8 mouse cellular contexts compared by ENCODE assay signal in the genomic region with DNA sequence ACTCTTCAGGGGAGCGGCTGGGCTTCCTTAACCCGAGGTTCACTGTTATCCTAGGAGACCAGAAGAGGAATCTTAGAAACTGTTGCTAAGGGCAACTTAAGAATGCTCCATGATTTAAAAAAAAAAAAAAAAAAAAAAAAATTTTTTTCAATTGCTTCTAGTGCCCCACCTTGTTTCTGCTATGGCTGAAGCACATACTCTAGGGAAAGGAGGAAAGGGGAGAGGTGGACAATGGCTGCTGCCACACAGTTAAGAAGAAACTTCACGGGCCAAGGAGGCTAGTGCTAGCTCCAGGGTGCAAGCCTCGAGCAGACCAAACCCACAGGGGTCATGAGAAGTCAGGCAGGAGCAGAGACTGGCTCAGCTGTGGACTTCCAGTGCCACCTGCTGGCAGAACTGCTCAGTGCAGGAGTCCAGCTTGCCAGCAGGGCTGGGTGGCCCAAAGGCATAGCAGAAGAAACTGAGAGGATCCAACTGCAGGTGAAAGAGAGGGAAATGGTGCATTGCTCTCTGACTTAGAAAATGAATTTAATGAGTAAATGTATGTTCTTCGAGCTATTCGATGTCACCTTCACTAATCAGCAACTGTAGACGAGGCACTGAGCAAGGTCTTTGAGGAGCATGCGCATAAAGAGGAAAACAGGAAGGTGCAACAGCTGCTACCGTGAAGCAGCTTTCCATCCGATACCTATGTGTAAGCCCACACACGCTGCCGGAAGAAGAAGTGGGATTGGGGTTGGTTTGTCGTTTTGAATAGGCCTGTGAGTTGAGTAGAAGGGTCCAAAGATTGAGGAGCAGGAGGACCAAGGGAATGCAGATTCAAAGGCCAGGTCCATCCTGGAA. TPM values are rescaled to one million over a fixed set of nuclear protein-coding genes. Genes with fewer than 3 reads are reported as not detected.
DNase-seq lines count a peak whose midpoint lies in the region; ATAC-seq lines count a peak whose summit lies in the region.

No protein-coding gene starts in this region.

- 34% methylated on average over 13 of the region's 13 CpGs for WGBS in intestine, embryonic 16.5 days
- WGBS in midbrain, embryonic 12.5 days = 37% methylated on average over 13 of the region's 13 CpGs

- ATAC-seq in common myeloid progenitor, adult 5-6 weeks (replicated peaks; ENCODE audit: low read depth, poor library complexity, severe bottlenecking) = peak; percentile 95
- ATAC-seq in intestine, embryonic 16.5 days = peak; percentile 76
- peak; percentile 72; the same call in 1 of the 2 replicates for ATAC-seq in midbrain, embryonic 12.5 days (ENCODE audit: low FRiP score, low read depth)

- intact Hi-C loops in left cerebral cortex, postnatal 25 days (cut with DNase I) = loop anchor here (1.0 to 5.0 kb wide), 2 partner anchors 373 to 569 kb away; no protein-coding TSS in a partner anchor

- no peak overlapping the region for H3K27ac ChIP-seq in intestine, embryonic 16.5 days (ENCODE audit: low read length)
- no peak overlapping the region for H3K27ac ChIP-seq in midbrain, embryonic 12.5 days (replicated peaks)

- H3K4me1 ChIP-seq in intestine, embryonic 16.5 days (ENCODE audit: control insufficient read depth, insufficient read depth, low read length) = no peaks in the 10 kb centered on the region; the same call in 1 of the 2 replicates
- H3K4me1 ChIP-seq in midbrain, embryonic 12.5 days = peaks cover 3% of the 10 kb centered on the region; the same call in 1 of the 2 replicates

- H3K36me3 ChIP-seq in intestine, embryonic 16.5 days (ENCODE audit: control insufficient read depth, insufficient read depth, low read length) = peaks cover 4% of the 10 kb centered on the region; the same call in 1 of the 2 replicates
- H3K36me3 ChIP-seq in midbrain, embryonic 12.5 days = no peaks in the 10 kb centered on the region

- H3K4me3 ChIP-seq in intestine, embryonic 16.5 days (ENCODE audit: low read length) = no peak overlapping the region
- no peak overlapping the region for H3K4me3 ChIP-seq in midbrain, embryonic 12.5 days

- no peaks in the 10 kb centered on the region for H3K27me3 ChIP-seq in intestine, embryonic 16.5 days (replicated peaks; ENCODE audit: control insufficient read depth, insufficient read depth, low read length)
- H3K27me3 ChIP-seq in midbrain, embryonic 12.5 days = 0 out of 2 replicates have a peak, but pooled peaks cover 3% of the 10 kb centered on the region

- H3K9ac ChIP-seq in intestine, embryonic 16.5 days (ENCODE audit: low read depth, low read length) = no peak overlapping the region
- no peak overlapping the region for H3K9ac ChIP-seq in midbrain, embryonic 12.5 days (replicated peaks)

- DNase-seq in adipocyte (ENCODE audit: low spot score) = peak; percentile 86
- DNase-seq in gastrocnemius, postnatal 25 days = peak; percentile 76
- peak; percentile 83 to 84 for DNase-seq in left cerebral cortex, postnatal 25 days (ENCODE audit: low spot score in 2 of 2)
- peak; percentile 93 for DNase-seq in right cerebral cortex, postnatal 4 days
- DNase-seq in yolk sac, embryonic 10.5 days (ENCODE audit: low spot score) = peak; percentile 72

- no peak overlapping the region for H3K4me2 ChIP-seq in intestine, embryonic 16.5 days (ENCODE audit: low read depth, low read length)
- no peak overlapping the region for H3K4me2 ChIP-seq in midbrain, embryonic 12.5 days (replicated peaks)

- H3K9me3 ChIP-seq in intestine, embryonic 16.5 days (ENCODE audit: control insufficient read depth, low read length) = no peaks in the 10 kb centered on the region
- H3K9me3 ChIP-seq in midbrain, embryonic 12.5 days = no peaks in the 10 kb centered on the region

RNA-seq across cellular contexts. Expression of gene Dnajb12, which starts 14.3 kb away (rescaled TPM):
- total RNA-seq in common myeloid progenitor, adult 5-6 weeks (2017) = 22.7 and 23.9 TPM in 2 replicates
- 10 to 100 TPM; 49.4 to 49.8 TPM for total RNA-seq in gastrocnemius, postnatal 25 days (2021)
- 26.6 and 27.6 TPM in 2 replicates for polyA plus RNA-seq in intestine, embryonic 16.5 days (2015; fragmentation: Nextera tagmentation; extraction: Ambion mirVana)
- total RNA-seq in left cerebral cortex, postnatal 25 days (2021) = 10 to 100 TPM; 49.7 to 52.8 TPM
- polyA plus RNA-seq in midbrain, embryonic 12.5 days (2016; fragmentation: Nextera tagmentation; extraction: Ambion mirVana) = 22.5 and 22.7 TPM in 2 replicates
